Mouse (Mus musculus) bone marrow macrophage, adult 2 months (primary cell): ENCODE measurements at regions not wholly inside any gene's neighbourhood (a gene's known extent, or its start where the extent isn't known, plus 50 kb on each side); places are given as distances from the start of the nearest gene placed in this dataset.

ENCODE experiments used
- H3K27ac ChIP-seq: 2 replicates; pipeline ENCODE4 v1.5.1; 2012; ENCODE audit warnings: low read depth, low read length; ENCODE audit not compliant: insufficient read depth
- H3K4me1 ChIP-seq: 2 replicates; pipeline ENCODE4 v1.6.1; 2012; ENCODE audit warnings: low read length; ENCODE audit not compliant: control insufficient read depth, insufficient read depth
- H3K4me3 ChIP-seq: 2 replicates; pipeline ENCODE4 v1.5.1; 2012; ENCODE audit warnings: mild to moderate bottlenecking, low read length, moderate library complexity; ENCODE audit not compliant: insufficient read depth
- CTCF ChIP-seq: IDR thresholded peaks from 2 replicates; pipeline ENCODE4 v1.5.1; 2012; ENCODE audit warnings: low read depth, mild to moderate bottlenecking, low read length, moderate library complexity
- POLR2A ChIP-seq: IDR thresholded peaks from 2 replicates; pipeline ENCODE4 v1.6.1; 2012; ENCODE audit warnings: mild to moderate bottlenecking, low read depth, low read length, borderline replicate concordance

GRCm38 (mm10) chr6:99889055-99889454 lies 162.9 kb upstream of the Prok2 start:
- Histone ChIP-seq H3K4me3 (no peak overlapping the region), H3K27ac (no peak overlapping the region), H3K4me1 (no peaks in the 10 kb centered on the region; the same call in 1 of the 2 replicates)
- TF ChIP-seq CTCF (no peak), POLR2A (no peak)

- no peak overlapping the region for H3K4me3 ChIP-seq
- H3K4me1 ChIP-seq: no peaks in the 10 kb centered on the region; the same call in 1 of the 2 replicates
- TF ChIP-seq CTCF: no peak
- no peak for TF ChIP-seq POLR2A
- H3K27ac ChIP-seq: no peak overlapping the region
Measured at GRCm38 (mm10) chr6:99887904-99888303, 161.7 kb upstream of the Prok2 start.

GRCm38 (mm10) chr6:99884755-99885154 lies 158.6 kb upstream of the Prok2 start:
- no peak for TF ChIP-seq CTCF
- no peak for TF ChIP-seq POLR2A
- Histone ChIP-seq H3K4me1 (no peaks in the 10 kb centered on the region; the same call in 1 of the 2 replicates), H3K4me3 (no peak overlapping the region), H3K27ac (no peak overlapping the region)

GRCm38 (mm10) chr6:99884054-99884453 lies 157.9 kb upstream of the Prok2 start:
- TF ChIP-seq POLR2A (no peak), CTCF (no peak)
- Histone ChIP-seq H3K4me3 (no peak overlapping the region), H3K4me1 (no peaks in the 10 kb centered on the region; the same call in 1 of the 2 replicates), H3K27ac (no peak overlapping the region)

GRCm38 (mm10) chr6:99881606-99882005 lies 155.4 kb upstream of the Prok2 start:
- no peaks in the 10 kb centered on the region; the same call in 1 of the 2 replicates for H3K4me1 ChIP-seq
- no peak overlapping the region for H3K4me3 ChIP-seq
- TF ChIP-seq CTCF (no peak), POLR2A (no peak)
- H3K27ac ChIP-seq: no peak overlapping the region

GRCm38 (mm10) chr6:99874852-99875251 lies 148.7 kb upstream of the Prok2 start:
- no peak overlapping the region for H3K27ac ChIP-seq
- no peak overlapping the region for H3K4me3 ChIP-seq
- H3K4me1 ChIP-seq: no peaks in the 10 kb centered on the region
- TF ChIP-seq POLR2A (no peak), CTCF (no peak)

- no peaks in the 10 kb centered on the region for H3K4me1 ChIP-seq
- TF ChIP-seq CTCF (no peak), POLR2A (no peak)
- no peak overlapping the region for H3K4me3 ChIP-seq
- H3K27ac ChIP-seq: no peak overlapping the region
Measured at GRCm38 (mm10) chr6:99874029-99874428, 147.8 kb upstream of the Prok2 start.

GRCm38 (mm10) chr6:99866061-99866460 lies 139.9 kb upstream of the Prok2 start:
- H3K4me3 ChIP-seq: no peak overlapping the region
- TF ChIP-seq POLR2A (no peak), CTCF (no peak)
- no peaks in the 10 kb centered on the region for H3K4me1 ChIP-seq
- no peak overlapping the region for H3K27ac ChIP-seq

GRCm38 (mm10) chr6:99864949-99865348 lies 138.8 kb upstream of the Prok2 start:
- no peaks in the 10 kb centered on the region for H3K4me1 ChIP-seq

GRCm38 (mm10) chr6:99863418-99863817 lies 137.2 kb upstream of the Prok2 start:
- H3K27ac ChIP-seq: no peak overlapping the region
- TF ChIP-seq CTCF (no peak), POLR2A (no peak)
- no peaks in the 10 kb centered on the region for H3K4me1 ChIP-seq
- no peak overlapping the region for H3K4me3 ChIP-seq

More at GRCm38 (mm10) chr6:99864949-99865348, 138.8 kb upstream of the Prok2 start:
- no peak overlapping the region for H3K4me3 ChIP-seq
- H3K27ac ChIP-seq: no peak overlapping the region
- TF ChIP-seq CTCF: no peak
- TF ChIP-seq POLR2A: no peak

- Histone ChIP-seq H3K4me3 (no peak overlapping the region), H3K4me1 (no peaks in the 10 kb centered on the region), H3K27ac (no peak overlapping the region)
- TF ChIP-seq POLR2A: no peak
- TF ChIP-seq CTCF: no peak
Measured at GRCm38 (mm10) chr6:99857411-99857810, 131.2 kb upstream of the Prok2 start.
